Mouse (Mus musculus) intestine, embryonic 16.5 days (tissue): Measurements from ENCODE around the gene Alg14. TPM values are rescaled to one million over a fixed set of nuclear protein-coding genes. Genes with fewer than 3 reads are reported as not detected.

Source experiments
- ATAC-seq: fragments of 200-750 bp; cut with Nextera tagmentation; 2 replicates; pipeline ENCODE4 v1.8.0; 2017; ENCODE audit warnings: moderate TSS enrichment, moderate library complexity
- H3K27ac ChIP-seq: fragments of 300-500 bp; sonication (generic); 2 replicates; pipeline ENCODE4 v1.5.1; 2014; ENCODE audit warnings: mild to moderate bottlenecking, low read length
- H3K27me3 ChIP-seq: fragments of 300-500 bp; sonication (generic); replicated peaks from 2 replicates; pipeline ENCODE4 v1.6.1; 2014; ENCODE audit warnings: low read length, control low read depth, mixed read lengths; ENCODE audit not compliant: control insufficient read depth, insufficient read depth
- H3K36me3 ChIP-seq: fragments of 300-500 bp; sonication (generic); 2 replicates; pipeline ENCODE4 v1.6.1; 2014; ENCODE audit warnings: low read length, control low read depth; ENCODE audit not compliant: control insufficient read depth, insufficient read depth
- H3K4me1 ChIP-seq: fragments of 300-500 bp; sonication (generic); 2 replicates; pipeline ENCODE4 v1.6.1; 2014; ENCODE audit warnings: low read length, control low read depth, mixed read lengths; ENCODE audit not compliant: control insufficient read depth, insufficient read depth
- H3K4me2 ChIP-seq: fragments of 300-500 bp; sonication (generic); 2 replicates; pipeline ENCODE4 v1.6.1; 2014; ENCODE audit warnings: low read depth, low read length, control low read depth
- H3K4me3 ChIP-seq: fragments of 300-500 bp; sonication (generic); 2 replicates; pipeline ENCODE4 v1.5.1; 2014; ENCODE audit warnings: mild to moderate bottlenecking, low read length
- H3K9ac ChIP-seq: fragments of 300-500 bp; sonication (generic); 2 replicates; pipeline ENCODE4 v1.6.1; 2014; ENCODE audit warnings: low read depth, low read length
- H3K9me3 ChIP-seq: fragments of 300-500 bp; sonication (generic); 2 replicates; pipeline ENCODE4 v1.6.1; 2016; ENCODE audit warnings: low read length, control low read depth; ENCODE audit not compliant: control insufficient read depth
- WGBS: fragments of 180-500 bp; shearing (Covaris S2); extraction: QIAGEN DNeasy Blood & Tissue Kit; methylation state at CpG from one replicate; pipeline ENCODE4 v1.1.7; 2014; 5-methylcytosine and 5-hydroxymethylcytosine counted together
- polyA plus RNA-seq: library from polyadenylated mRNA; unstranded; fragments of >200 nt; fragmentation: Nextera tagmentation; extraction: Ambion mirVana; gene quantifications from 2 replicates; pipeline ENCODE4 v1.2.1, GENCODE M21; 2015

Gene Alg14
- polyA plus RNA-seq, 1 experiment from 2014 or later, result 41.3 TPM

DNA sequence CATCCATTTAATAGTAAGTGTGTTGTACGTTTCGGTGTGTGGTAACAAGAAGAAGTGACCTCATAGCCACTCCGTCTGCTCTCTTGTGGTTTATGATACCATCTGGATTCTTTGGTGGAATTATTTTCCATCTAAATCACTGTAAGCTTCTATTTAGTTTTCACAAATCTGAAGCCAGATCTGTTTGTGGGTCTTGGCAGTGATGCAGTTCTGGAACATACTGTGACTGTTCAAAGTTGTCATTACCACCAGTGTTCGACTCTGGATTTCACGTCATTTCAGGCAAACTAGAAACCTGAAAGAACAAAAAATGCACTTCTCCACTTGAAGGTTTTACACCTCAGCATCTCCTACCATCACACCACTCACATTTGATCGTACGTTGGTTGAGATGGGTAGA lies 23.9 kb downstream of the Alg14 start:
- H3K9me3 ChIP-seq, result no peaks in the 10 kb centered on the region
- no peak for ATAC-seq
- WGBS, result 96% methylated on average over 7 of the region's 7 CpGs
- peaks cover 7% of the 10 kb centered on the region for H3K4me1 ChIP-seq
- H3K4me3 ChIP-seq, result no peak overlapping the region
- no peaks in the 10 kb centered on the region for H3K27me3 ChIP-seq
- H3K36me3 ChIP-seq, result no peaks in the 10 kb centered on the region
- H3K27ac ChIP-seq, result no peak overlapping the region
- H3K9ac ChIP-seq, result no peak overlapping the region
- no peak overlapping the region for H3K4me2 ChIP-seq

DNA sequence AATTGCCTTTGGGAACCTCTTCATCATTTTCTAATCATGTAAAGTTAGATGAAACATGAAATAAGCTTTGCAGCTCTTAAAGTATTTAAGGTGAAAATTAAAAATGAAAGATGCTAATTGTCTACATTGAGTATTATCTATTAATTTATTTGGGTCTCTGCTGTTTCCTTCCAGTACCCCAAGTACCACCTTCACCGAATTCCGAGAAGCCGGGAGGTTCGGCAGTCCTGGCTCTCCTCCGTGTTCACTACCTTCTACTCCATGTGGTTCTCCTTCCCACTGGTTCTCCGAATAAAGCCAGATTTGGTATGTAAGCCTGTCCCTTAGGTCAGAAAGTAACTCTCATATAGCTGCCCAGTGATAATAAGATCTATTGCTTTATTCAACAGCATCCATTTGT lies 28.3 kb downstream of the Alg14 start:
- Histone ChIP-seq H3K27ac (no peak overlapping the region), H3K27me3 (no peaks in the 10 kb centered on the region), H3K9ac (no peak overlapping the region), H3K4me1 (no peaks in the 10 kb centered on the region), H3K36me3 (0 out of 2 replicates have a peak, but pooled peaks cover 3% of the 10 kb centered on the region), H3K9me3 (no peaks in the 10 kb centered on the region), H3K4me3 (no peak overlapping the region), H3K4me2 (no peak overlapping the region)
- no peak for ATAC-seq
- 92% methylated on average over 6 of the region's 6 CpGs for WGBS

DNA sequence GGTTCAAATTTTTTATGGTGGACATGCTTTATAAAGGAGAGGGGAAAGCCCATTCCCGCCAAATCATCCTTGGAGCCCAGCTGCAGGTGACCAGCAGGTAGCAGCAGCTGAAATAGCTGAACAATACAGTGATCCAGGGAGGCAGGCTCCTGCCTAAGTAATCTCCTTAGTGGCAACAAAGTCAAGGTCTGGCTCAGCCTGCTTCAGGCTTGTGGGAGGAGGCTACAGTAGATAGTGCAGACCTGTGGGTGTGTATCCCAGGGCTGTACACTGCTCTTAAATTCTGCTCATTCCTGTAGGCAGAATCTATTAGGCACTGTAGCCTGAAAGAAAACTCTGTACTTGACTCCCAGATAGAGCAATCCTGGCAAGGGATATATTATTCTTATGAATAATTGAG lies 29.3 kb downstream of the Alg14 start:
- no peaks in the 10 kb centered on the region for H3K4me1 ChIP-seq
- no peak for ATAC-seq
- no peak overlapping the region for H3K9ac ChIP-seq
- no peak overlapping the region for H3K27ac ChIP-seq
- H3K27me3 ChIP-seq, result no peaks in the 10 kb centered on the region
- no peak overlapping the region for H3K4me2 ChIP-seq
- H3K9me3 ChIP-seq, result no peaks in the 10 kb centered on the region
- 77% methylated on average over 1 of the region's 1 CpGs for WGBS
- H3K4me3 ChIP-seq, result no peak overlapping the region
- H3K36me3 ChIP-seq, result 0 out of 2 replicates have a peak, but pooled peaks cover 3% of the 10 kb centered on the region

DNA sequence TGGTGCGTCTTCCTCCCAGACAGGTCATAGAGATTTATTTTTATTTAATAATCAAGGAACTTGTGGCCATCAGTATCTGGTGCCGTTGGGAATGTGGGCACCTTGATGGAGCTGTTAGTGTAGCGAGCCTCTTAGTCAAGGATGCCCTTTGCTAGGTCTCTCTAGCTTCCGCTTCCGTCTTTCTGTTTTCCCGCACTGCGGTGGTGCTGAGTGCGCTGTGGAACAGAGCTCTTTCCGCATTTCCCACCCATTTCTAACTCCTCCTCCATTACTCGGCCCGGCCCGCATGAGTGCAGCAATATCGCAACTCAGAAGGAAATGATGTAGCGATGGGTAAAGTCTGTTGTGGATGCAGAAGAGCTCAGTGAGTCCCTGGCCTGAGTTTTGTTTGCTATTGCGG lies 31.8 kb downstream of the Alg14 start:
- Histone ChIP-seq H3K27me3 (no peaks in the 10 kb centered on the region), H3K4me2 (no peak overlapping the region), H3K9ac (no peak overlapping the region), H3K4me3 (no peak overlapping the region), H3K36me3 (0 out of 2 replicates have a peak, but pooled peaks cover 3% of the 10 kb centered on the region), H3K4me1 (no peaks in the 10 kb centered on the region), H3K27ac (no peak overlapping the region), H3K9me3 (no peaks in the 10 kb centered on the region)
- WGBS, result 97% methylated on average over 15 of the region's 15 CpGs
- ATAC-seq, result no peak

DNA sequence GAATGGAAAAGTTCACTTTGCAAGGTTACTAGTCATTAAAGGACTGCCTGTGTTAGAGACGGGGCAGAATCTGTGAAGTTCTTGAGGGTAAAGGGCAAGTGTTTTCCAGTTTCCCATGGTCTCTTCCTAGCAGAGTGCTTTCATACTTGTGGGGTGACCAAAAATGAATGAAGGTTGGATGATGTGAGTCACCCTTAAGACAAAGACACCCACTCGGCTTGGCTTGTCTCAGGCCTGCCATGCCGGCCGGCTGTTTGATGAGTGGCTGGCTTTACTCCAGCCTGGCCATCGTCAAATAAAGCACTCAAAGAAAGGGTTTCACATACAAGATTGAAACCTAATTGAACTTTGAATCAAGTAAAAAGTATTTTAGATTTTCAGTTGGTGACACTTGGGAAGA lies 35.8 kb downstream of the Alg14 start:
- H3K9me3 ChIP-seq, result no peaks in the 10 kb centered on the region
- H3K9ac ChIP-seq, result no peak overlapping the region
- H3K4me1 ChIP-seq, result no peaks in the 10 kb centered on the region
- H3K4me3 ChIP-seq, result no peak overlapping the region
- no peak overlapping the region for H3K4me2 ChIP-seq
- no peaks in the 10 kb centered on the region for H3K27me3 ChIP-seq
- ATAC-seq, result no peak
- H3K36me3 ChIP-seq, result 0 out of 2 replicates have a peak, but pooled peaks cover 3% of the 10 kb centered on the region
- WGBS, result 77% methylated on average over 5 of the region's 5 CpGs
- no peak overlapping the region for H3K27ac ChIP-seq

DNA sequence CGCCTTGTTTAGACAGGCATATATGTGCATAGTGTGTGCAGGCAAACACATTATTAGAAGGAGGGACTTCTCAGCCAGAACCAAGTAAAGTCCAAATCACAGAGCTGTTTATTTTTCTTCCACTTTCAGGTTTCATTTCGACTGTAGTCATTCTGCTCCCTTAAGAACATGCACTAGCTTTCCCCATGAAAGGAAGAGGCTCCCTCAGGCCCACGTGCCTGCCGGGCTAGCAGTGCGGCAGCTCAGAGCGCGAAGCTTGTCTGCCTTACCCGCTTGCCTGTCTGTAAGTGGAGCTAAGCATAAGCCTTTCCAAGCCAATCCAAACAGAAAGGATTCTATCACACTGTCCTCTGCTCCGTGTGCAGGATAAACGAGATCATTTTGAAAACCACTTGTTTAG lies 38.1 kb downstream of the Alg14 start:
- Histone ChIP-seq H3K9ac (no peak overlapping the region), H3K9me3 (no peaks in the 10 kb centered on the region), H3K36me3 (no peaks in the 10 kb centered on the region), H3K27ac (no peak overlapping the region), H3K4me1 (no peaks in the 10 kb centered on the region), H3K4me3 (no peak overlapping the region), H3K27me3 (no peaks in the 10 kb centered on the region), H3K4me2 (no peak overlapping the region)
- WGBS, result 61% methylated on average over 10 of the region's 10 CpGs
- no peak for ATAC-seq

DNA sequence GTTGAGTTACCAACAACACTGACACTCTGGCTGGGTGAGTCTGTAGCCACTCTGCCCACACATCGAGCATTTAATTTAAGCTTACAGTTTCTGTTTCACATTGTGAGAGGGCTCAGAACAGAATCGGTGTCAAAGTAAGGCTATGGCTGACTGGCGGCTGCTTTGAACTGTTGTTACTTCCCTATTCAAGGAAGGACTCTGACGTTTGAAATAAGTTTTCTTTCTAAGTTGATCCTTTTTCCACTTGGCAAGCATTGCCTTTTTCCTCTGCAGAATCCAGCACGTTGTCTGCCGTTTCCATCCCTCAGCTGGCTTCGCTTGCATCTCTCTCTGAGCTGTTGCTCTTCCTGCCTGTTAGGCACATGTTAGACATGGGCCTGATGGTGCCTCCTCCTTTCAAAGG lies 38.7 kb downstream of the Alg14 start:
- Histone ChIP-seq H3K9me3 (no peaks in the 10 kb centered on the region), H3K9ac (no peak overlapping the region), H3K4me1 (no peaks in the 10 kb centered on the region), H3K36me3 (no peaks in the 10 kb centered on the region), H3K27me3 (no peaks in the 10 kb centered on the region), H3K4me2 (no peak overlapping the region), H3K27ac (no peak overlapping the region), H3K4me3 (no peak overlapping the region)
- WGBS, result 54% methylated on average over 7 of the region's 7 CpGs
- ATAC-seq, result no peak

DNA sequence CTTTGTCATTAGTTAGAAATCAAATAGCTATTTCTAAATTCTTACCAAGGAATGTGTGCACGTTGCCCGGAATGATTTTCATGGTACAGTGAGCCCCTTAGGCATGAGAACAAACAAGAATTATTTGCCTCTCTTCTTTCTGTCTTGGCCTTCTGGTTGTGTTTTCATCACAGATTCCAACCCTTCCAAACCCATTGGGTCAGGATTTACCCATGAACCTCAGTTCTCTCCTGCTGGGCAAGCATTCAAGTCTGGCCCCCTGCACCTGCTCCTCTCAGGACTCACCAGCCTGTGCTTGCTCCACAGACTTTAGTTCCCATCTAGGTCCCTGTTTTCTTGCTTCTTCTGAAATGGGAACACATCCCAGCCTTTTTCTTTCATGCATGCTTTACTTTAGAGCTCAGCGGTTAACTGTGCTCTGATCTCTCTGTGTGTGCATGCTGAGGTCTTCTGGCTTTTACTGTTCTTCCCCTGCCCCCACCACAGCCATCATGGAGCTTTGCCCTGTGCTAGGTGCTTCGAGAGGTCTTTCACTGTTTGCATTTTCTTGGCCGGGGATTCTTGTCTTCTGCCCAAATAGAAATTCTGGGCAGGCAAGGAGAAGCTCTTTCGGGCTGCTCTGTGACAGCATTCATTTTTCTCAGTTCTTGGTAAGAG lies 44.8 kb downstream of the Alg14 start:
- Histone ChIP-seq H3K27ac (no peak overlapping the region), H3K9me3 (no peaks in the 10 kb centered on the region), H3K4me2 (no peak overlapping the region), H3K27me3 (no peaks in the 10 kb centered on the region), H3K36me3 (no peaks in the 10 kb centered on the region), H3K4me3 (no peak overlapping the region), H3K9ac (no peak overlapping the region), H3K4me1 (peaks cover 12% of the 10 kb centered on the region; the same call in 1 of the 2 replicates)
- WGBS, result 74% methylated on average over 6 of the region's 6 CpGs
- no peak for ATAC-seq

DNA sequence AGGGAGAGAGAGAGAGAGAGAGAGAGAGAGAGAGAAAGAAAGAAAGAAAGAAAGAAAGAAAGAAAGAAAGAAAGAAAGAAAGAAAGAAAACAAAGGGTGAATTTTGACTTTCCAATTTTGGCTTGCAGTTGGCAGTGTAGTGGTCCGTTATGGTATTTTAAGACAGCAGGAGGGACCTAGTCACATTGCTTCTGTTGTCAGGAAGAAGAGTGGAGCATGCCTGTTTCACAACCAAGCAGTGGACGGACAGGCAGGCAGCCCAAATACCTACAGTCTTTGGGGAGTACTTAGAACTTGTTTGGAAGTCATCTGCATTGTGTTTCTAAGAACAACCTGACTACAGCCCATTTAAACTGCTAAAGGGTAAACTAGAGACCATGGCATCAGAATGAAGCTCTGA lies 47.1 kb downstream of the Alg14 start:
- Histone ChIP-seq H3K9me3 (no peaks in the 10 kb centered on the region), H3K27ac (no peak overlapping the region), H3K27me3 (no peaks in the 10 kb centered on the region)

DNA sequence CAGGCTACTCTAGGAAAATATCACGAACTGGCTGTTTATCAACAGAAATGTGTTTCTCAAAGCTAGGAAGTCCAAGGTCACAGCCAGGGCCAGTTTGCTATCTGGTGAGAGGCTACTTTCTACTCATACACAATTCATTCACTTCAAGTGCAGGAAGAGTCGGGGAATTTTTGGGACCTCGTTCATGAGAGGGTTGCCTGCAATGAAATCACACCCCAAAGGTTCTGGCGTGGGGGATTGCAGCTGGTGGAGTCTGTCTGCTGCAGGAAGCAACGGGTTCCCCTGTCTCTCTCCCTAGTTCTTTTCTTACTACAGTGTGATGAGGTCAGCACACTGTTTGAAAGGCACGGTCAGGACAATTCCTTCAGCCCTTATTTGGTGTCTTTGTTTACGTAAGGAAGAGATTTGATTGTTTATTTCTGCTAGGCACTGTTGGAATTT lies 48.8 kb downstream of the Alg14 start:
- ATAC-seq, result no peak
- Histone ChIP-seq H3K27me3 (no peaks in the 10 kb centered on the region), H3K36me3 (no peaks in the 10 kb centered on the region), H3K9me3 (no peaks in the 10 kb centered on the region), H3K4me2 (0 out of 2 replicates have a peak overlapping the region, but pooled peaks have one; percentile 8), H3K9ac (no peak overlapping the region), H3K4me3 (no peak overlapping the region), H3K27ac (peak overlapping the region; percentile 66; the same call in 1 of the 2 replicates), H3K4me1 (peaks cover 26% of the 10 kb centered on the region)
- 18% methylated on average over 7 of the region's 7 CpGs for WGBS

More for the DNA sequence above, 47.1 kb downstream of the Alg14 start:
- Histone ChIP-seq H3K36me3 (no peaks in the 10 kb centered on the region), H3K9ac (no peak overlapping the region), H3K4me1 (peaks cover 12% of the 10 kb centered on the region; the same call in 1 of the 2 replicates), H3K4me2 (no peak overlapping the region), H3K4me3 (no peak overlapping the region)
- ATAC-seq, result no peak
- WGBS, result 53% methylated on average over 2 of the region's 2 CpGs
